Mouse (Mus musculus) midbrain, embryonic 11.5 days (tissue): Measurements from ENCODE around the gene Slc15a5. TPM values are rescaled to one million over a fixed set of nuclear protein-coding genes. Genes with fewer than 3 reads are reported as not detected.

Experiments
- polyA plus RNA-seq: library from polyadenylated mRNA; unstranded; fragments of >200 nt; fragmentation: Nextera tagmentation; extraction: Ambion mirVana; gene quantifications from 2 replicates; pipeline ENCODE4 v1.2.1, GENCODE M21; 2014

The Slc15a5 gene
- polyA plus RNA-seq, 1 experiment from 2014 or later = not detected

Other genes starting within 250 kb of the Slc15a5 start
- gene Mgst1, start 60.4 kb upstream of the Slc15a5 start, polyA plus RNA-seq = 53.2 and 58.4 TPM in 2 replicates